Mouse (Mus musculus): Measurements from ENCODE around the gene Astn2. TPM values are rescaled to one million over a fixed set of nuclear protein-coding genes. Genes with fewer than 3 reads are reported as not detected.

Gene Astn2
- total RNA-seq, 2 experiments from 2014 or later: 23.1 to 25.8 TPM

GRCm38 (mm10) chr4:65372731-65373130 lies 1031.7 kb downstream of the Astn2 start:
- intact Hi-C loops (cut with DNase I): no loop called here
- no peak for DNase-seq

GRCm38 (mm10) chr4:65367135-65367534 lies 1037.3 kb downstream of the Astn2 start:
- DNase-seq: no peak
- intact Hi-C loops (cut with DNase I): no loop called here

DNA sequence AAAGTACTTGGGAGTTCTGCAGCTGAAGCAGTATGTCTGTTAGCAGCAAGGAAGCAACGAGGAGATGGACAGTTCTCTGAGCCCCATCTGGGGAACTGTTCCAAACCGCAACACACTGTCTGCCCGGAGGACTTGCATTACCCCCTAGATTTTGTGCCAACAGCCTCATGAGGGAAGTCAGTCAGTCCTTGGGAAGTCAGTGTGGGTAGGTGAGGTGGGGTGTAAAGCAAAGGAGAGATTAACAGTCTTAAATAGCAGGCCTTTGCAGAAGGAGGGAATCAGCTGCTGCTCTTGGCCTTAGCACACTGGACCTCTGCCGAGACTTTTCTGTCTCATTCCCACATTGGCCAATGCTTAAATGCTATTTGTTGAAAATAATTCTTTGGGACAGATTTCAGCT lies 1049.8 kb downstream of the Astn2 start:
- intact Hi-C loops (cut with DNase I): no loop called here
- DNase-seq: peak; percentile 9

DNA sequence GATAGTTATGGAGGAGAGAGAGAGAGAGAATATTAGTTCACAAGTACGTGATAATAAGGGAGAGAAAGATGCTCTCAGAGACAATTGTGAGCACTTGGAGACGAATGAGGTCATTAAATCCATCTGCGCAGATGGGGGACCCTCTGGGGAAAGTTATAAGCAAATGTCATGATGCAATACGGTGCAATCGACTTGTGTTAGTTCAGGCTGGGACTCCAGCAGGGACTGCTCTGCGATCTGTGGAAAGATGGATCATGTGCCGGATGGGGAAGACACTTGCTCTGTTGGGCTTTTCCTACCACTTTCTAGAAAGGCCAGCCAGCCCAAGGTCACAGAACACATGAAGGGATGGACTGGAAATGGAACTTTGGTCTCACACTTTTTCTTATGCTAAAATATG lies 1053.9 kb downstream of the Astn2 start:
- intact Hi-C loops (cut with DNase I): no loop called here

GRCm38 (mm10) chr4:65341766-65342165 lies 1062.6 kb downstream of the Astn2 start:
- no peak for DNase-seq
- intact Hi-C loops (cut with DNase I): no loop called here

More for the DNA sequence above, 1053.9 kb downstream of the Astn2 start:
- no peak for DNase-seq

- DNase-seq: peak; percentile 5
- intact Hi-C loops (cut with DNase I): no loop called here
Measured at GRCm38 (mm10) chr4:65333718-65334117, 1070.7 kb downstream of the Astn2 start.
